Mouse (Mus musculus) common myeloid progenitor, adult 5-6 weeks (primary cell): ENCODE data around the gene Rc3h1. TPM values are rescaled to one million over a fixed set of nuclear protein-coding genes. Genes with fewer than 3 reads are reported as not detected.
"Not testable (repeated sequence)": the region's sequence is repeated elsewhere in the genome, so short reads cannot be mapped to it uniquely, and the experiment has no call there.

Experiments
- ATAC-seq: replicated peaks from 2 replicates; pipeline ENCODE4 v1.8.0; 2016; ENCODE audit warnings: low read depth, mild to moderate bottlenecking, moderate TSS enrichment, inconsistent platforms; ENCODE audit not compliant: poor library complexity, severe bottlenecking
- total RNA-seq: library from RNA; stranded (forward); fragments of 200-1000, 187-1606 nt; gene quantifications from 2 replicates; pipeline ENCODE4 v1.2.3, GENCODE M21; 2017

Rc3h1 gene
- total RNA-seq, 1 experiment from 2014 or later, result 34.9 TPM

DNA sequence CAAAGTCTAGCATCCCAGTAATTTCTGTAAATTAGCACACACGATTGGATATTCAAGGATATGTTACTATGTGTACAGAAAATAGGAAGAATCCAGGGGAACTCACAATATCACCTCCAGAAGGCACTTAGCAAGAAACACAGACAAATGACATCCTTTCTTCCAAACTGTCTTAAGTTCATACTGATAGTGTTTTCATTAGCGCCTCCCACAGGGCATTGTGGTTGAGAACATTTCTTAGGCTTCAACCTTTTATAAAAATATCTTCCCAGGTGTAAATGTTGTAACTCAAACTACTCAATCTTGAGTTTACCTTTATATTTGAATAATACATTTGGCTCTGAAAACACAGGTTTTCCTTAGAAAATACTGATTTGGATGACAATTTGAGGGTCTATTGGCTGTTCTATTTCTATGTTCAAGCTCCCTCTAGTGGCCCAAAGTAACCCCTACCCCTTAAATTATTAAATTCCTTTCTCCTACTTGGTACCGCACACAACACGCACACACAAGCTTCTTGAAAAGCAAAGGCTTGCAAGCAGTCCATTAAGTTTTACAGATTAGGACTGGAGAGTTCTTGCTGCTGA, 27.8 kb downstream of the Rc3h1 start:
- ATAC-seq, result peak; percentile 84

DNA sequence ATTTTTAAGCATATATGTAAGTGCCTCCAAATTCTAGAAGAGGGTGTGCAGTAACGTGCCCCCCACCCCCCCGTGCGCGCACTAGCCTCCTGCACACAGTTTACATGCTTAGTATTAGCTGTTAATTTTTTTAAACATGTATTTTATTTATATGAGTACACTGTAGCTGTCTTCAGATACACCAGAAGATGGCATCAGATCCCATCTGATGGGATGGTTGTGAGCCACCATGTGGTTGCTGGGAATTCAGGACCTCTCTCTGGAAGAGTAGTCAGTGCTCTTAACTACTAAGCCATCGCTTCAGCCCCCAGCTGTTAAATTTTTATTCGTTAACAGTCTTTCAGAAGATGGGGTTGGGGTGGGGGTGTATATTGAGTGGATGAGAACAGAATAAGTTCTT, 29.3 kb downstream of the Rc3h1 start:
- ATAC-seq, result no peak

DNA sequence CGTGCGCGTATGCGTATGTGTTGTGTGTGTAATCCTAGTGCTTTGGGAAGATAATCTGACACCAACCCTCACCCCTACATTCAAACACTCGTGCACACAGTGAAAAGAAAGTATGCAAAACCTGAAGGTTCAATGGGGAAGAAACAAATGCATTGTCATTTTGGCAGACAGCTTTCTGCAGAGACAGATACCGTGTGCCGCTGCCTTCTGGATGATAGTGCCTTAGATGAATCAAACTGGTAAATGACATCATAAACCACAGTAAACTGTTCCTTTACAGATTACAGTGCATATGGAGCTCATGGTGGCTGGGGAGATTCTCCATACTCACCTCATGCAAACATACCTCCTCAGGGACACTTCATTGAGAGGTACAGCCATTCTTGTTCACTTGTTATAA, 57.0 kb downstream of the Rc3h1 start:
- peak; percentile 72 for ATAC-seq

DNA sequence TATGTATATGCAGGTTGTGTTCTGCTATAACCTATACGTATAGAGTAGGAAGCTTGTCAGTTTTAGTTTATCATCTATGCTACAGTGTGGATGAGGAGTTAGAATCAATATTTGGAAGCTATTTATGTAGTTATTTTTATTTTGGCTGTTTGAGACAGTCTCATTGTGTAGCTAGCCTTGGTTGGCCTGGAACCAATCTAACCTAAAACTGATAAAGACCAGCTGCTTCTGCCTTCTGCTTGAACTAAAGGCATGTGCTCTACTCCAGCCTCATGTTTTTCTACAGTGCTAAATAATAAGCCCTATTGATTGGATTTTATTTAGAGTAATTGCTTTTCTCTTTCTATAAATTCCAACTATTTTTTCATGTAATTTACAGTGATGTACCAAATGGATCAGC, 61.0 kb downstream of the Rc3h1 start:
- no peak for ATAC-seq

DNA sequence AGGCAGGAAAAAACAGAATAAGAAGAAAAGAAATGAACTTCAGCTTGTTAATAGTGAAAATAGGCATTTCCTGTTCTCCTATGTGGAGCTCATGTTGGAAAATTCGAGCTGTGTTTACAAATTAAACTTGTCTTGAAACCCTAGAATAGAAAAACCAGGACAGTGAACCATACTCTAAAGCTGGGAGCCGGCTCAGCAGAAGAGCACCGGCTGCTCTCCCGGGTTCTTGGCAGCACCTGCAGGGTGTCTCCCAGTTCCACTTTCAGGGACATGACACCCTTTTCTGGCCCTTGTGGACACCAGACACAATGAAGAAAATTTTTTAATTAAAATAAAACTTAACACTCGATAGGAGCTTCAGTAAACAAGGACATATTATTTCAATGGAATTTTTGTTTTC, 62.4 kb downstream of the Rc3h1 start:
- no peak for ATAC-seq

DNA sequence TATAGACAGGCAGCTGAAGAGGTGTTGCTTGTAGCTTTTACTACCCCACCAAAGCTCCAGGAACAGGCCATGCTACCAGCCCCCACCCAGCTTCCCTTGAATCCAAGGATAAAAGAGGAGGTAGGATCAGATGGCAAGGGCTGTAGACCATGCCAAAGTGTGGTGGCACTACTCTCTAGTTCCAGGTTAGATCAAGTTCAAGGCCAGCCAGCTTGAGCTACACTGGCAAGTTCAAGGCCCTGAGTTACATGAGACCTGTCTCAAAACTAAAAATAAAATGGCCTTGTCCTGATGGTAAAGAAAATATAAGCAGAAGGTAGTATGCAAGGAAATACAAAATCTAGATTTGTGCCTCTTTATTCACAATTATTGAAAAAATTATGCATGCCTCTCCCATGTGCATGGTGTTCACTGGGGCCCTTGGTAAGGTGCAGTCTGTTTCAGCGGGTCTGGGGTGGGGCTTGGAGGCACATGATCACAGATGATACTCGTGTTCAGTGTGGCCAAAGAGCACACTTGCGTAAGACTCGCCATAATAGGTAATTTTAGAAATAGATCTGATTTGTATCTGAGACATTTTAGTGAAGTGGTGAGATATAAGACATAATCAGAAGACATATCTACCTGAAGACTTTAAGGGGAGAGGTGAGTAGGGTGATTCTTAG, 72.0 kb downstream of the Rc3h1 start, which contains the start of gene Serpinc1:
Serpinc1 (plus strand) TSS at position 515 of the 665 bp plus-strand sequence.
- ATAC-seq, result no peak

DNA sequence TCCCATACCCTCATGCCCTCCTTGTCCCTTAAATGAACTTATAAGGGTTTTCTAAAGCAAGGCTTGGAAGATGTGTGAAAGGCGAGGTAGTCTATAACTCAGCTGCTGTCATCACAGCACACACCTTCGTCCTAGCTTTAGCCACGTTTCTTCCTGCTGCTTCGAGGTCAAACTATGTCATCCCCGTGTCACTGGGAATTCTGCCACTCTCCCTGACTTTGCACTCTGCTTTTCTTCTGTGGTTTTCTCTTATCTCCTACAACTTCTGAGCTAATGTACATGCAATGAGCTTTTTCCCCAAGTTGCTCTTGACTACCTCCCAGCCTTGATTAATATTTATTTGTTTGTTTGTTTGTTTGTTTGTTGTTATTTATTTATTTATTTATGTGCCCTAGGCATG, 73.8 kb downstream of the Rc3h1 start:
- ATAC-seq, result 0 out of 2 replicates have a peak, but pooled peaks have one; percentile 15

DNA sequence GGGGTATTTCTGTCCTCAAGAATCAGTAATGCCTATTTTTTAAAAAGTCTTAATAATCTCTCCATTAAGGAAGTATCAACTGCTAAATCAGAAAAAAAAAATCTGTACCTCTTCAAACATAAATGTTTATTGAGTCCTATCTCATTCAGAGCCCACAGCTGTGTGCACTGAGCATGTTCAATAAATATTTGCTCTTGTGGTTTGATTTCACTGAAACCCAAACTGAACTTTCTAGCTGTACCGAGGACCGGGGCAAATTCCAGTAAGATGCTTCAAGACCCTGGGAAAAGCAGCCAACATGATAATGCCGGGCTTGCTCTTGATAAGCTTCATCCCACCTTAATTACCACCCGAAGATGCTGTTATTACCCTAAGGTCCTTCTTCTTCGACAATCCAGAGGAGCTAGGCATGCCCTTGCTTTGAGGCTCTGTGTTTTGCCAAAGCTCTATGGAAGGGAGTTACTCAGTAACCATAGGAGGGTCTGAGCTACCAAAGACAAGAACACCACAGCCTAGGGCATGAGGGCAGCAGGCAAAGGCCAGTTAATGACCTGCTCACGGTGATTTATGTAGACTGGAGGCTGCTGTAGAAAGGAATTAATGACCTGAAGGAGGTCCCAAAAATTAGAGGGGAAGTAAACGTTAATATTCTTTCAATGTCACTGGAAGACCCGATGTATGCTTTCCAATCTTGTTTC, 74.5 kb downstream of the Rc3h1 start:
- no peak for ATAC-seq

DNA sequence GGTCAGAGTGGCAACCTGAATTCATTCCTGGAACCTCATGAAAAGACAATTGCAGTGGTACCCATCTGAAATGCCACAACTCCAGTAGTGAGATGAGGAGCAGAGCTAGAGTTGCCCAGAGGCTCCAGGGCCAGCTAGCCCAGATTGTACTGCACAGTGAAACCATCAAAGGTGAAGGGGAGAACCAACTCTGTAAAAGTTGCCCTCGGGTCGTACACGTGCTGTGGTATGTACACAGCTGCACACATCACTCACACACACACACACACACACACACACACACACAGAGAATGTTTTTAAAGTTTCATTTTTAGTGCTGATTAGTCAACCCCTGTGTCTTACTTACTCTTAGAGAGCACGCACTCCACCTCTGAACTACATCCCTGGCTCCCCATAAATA, 75.1 kb downstream of the Rc3h1 start:
- ATAC-seq, result no peak

DNA sequence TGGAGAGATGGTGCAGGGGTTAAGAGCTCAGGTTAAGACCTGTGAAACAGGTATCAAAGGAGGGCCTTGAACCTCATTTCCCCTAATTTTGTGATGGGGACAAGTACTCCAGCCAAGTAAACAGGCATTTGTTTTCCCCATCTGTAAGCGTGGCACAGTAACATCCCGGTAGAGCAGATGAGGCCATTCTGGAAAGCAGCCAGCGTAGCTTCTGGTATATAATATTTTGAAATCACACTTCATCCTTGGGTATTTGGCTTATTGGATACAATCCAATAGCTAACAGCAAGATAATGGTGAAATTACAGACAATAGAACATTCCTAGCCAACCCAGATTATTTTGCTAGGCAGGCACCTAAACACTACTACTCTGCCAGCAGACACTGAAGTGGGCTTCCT, 76.7 kb downstream of the Rc3h1 start:
- ATAC-seq, result no peak

DNA sequence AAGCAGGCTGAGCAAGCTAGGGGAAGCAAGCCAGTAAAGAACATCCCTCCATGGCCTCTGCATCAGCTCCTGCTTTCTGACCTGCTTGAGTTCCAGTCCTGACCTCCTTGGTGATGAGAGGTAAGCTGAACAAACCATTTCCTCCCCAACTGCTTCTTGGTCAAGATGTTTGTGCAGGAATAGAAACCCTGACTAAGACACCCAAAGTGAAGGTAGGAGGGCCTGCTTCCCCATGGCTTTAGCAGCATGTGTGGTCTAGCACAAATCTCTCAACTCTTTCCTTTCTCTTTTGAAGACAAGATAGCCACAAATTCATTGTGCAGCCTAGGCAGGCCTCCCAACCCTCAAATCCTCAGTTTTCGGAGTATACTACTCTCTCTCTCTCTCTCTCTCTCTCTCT, 78.5 kb downstream of the Rc3h1 start:
- not testable (repeated sequence) for ATAC-seq

DNA sequence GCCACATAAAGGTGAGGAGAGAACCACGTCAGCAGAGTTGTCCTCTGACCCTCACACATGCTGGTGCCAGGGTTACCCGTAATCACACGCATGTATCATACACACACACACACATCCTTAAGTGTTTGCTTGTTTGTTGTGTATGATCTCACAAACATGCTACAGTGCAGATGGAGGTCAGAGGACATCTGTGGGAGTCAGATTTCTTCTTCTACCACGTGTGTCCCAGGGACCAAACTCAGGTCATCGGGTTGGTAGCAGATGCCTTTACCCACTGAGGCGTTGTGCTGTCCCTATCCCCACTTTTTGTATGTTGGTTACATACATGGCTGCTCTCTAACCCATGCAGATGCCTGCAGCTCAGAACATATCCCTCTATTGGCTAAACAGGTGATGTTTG, 79.3 kb downstream of the Rc3h1 start:
- ATAC-seq, result no peak

DNA sequence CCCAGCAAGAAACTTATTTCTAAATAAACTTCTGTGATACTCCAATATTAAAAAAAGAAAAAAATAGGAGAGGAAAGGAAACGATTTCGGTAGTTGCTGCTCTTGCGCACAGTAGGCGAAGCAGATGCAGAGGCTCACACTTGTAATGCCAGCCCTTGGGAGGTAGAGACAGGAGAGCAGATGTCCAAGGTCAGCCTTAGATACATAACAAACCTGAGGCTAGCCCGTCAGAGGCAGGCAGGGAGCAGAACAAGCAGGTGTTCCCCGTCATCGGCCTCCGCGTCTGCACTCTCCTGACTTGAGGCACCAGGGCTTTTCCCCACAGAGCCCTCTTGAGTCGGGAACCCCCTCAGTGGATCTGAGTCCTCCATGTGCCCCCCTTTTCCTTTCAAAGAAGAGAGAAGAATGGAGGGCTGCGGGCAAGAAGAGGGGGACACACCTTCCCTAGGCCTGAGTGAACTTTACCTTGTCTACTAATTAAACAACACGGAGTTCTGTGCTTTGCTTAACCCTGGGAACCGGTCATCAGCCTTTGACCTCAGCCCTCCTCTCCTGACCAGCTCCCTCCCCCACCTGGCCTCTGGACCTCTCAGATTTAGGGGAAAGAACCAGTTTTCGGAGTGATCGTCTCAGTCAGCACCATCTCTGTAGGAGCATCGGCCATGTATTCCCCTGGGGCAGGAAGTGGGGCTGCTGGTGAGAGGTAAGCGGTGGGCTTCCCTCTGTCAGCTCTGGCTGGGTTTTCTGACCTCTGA, 80.8 kb downstream of the Rc3h1 start:
- no peak for ATAC-seq

DNA sequence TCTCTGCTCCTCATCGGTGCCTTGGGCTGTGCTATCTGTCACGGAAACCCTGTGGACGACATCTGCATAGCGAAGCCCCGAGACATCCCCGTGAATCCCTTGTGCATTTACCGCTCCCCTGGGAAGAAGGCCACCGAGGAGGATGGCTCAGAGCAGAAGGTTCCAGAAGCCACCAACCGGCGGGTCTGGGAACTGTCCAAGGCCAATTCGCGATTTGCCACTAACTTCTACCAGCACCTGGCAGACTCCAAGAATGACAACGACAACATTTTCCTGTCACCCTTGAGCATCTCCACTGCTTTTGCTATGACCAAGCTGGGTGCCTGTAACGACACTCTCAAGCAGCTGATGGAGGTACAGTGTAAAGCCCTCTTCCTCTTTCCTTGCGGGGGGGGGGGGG, 83.2 kb downstream of the Rc3h1 start:
- ATAC-seq, result no peak

DNA sequence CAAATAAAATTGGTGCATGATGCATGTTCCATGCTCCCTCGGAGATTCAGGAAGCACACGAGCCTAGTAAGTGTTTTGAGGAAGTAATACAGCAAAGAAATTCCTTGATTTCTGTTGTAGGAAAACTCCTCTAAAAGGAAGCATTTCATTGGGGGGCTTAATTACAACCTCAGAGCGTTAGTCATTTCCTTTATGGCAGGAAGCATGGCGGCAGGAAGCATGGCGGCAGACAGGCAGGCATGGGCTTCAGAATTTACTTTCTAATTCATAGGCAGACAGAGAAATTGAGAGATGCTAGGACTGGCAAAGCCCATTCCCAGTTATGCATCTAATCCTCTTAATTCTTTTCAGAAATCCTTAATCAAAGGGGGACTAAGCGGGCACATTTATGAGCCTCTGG, 87.6 kb downstream of the Rc3h1 start:
- ATAC-seq, result no peak

DNA sequence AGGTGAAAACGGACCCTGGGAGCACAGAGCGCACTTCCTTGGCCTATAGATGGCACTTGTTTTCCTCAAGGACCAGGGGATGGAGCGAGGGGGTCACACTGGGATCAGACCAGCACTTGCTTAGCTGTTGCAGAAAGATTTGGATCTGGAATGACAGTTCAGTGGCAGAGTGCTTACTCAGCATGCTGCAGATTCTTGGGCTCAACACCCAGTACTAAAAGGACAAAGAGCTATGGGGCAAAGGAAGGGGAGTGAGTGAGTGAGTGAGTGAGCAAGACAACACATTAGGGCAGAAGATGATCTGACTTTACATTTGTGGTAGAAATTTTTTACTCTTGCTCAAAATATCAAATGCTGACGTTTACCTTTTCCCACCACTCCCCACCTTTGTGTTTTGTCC, 98.7 kb downstream of the Rc3h1 start:
- no peak for ATAC-seq

DNA sequence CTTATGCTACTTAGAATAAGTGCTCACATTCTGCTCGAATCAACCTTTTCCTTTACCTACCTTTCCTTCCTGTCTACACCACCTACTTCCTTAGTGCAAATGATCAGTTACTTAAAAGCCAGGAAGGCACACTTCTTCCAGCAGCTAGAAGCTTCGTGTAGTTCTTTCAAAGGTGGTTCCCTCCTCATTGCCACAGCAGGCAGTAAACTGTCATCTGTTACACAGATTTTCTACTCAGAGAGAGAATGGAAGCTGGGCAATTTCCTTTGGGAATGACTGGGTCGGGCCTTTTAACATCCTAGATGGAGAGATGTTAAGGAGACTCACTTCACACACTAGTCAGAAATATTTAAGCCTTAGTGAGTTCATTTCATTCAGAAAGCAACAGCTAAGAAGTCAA, 99.3 kb downstream of the Rc3h1 start:
- ATAC-seq, result no peak

DNA sequence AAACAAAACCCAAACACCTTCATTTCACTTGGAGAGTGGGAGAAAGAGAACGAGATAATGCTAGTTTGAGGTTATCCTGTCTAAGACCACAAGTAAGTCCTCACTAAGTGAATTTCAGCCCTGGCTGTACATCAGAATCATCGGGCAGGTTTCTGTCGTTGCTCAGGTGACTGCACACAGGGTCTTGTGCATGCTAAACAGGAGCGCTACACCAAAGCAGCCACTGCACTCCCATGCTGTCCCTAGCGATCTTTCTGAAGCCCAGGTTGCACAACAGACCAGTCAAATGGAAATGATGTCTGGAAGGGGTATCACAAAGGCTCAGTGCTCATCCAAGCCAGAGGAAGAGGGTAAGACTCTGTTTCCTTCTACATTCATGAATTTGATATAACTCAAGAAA, 100.3 kb downstream of the Rc3h1 start:
- no peak for ATAC-seq

DNA sequence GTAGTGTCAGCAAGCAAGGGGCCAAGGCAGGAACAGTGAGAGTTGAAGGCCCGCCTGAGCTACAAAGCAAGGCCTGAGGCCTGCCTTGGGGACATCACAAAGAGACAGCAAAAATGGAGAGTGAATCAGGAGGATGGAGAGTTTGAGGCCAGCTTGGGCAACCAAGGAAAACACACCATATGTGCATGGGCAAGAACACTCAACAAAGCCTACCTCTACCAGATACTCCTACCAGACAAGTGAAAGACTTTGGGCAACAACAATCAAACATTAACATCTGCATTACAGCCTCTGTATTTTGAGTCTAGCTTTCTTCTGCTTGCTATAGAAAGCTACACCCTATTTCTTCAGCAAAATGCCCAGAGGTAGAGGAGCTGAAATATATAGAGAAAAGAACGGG, 101.8 kb downstream of the Rc3h1 start:
- ATAC-seq, result no peak

DNA sequence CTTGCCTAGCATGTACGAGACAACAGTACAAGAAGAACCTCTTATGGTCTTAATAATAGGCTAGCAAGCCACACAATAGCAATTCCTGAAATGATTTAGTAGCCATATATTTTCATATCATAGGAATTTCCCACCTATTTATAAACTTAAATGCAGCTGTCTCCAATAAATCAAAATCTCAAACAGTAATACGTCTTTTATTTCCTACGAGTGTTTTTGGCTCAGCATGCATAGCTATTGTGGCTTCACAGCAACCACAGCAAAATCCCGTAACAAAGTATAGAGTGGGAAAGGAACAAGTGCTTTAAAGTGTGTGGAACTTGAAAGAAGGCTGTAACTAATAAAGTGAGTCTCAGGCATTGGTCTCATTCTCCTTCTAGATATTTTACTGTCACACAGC, 104.2 kb downstream of the Rc3h1 start:
- ATAC-seq, result no peak

DNA sequence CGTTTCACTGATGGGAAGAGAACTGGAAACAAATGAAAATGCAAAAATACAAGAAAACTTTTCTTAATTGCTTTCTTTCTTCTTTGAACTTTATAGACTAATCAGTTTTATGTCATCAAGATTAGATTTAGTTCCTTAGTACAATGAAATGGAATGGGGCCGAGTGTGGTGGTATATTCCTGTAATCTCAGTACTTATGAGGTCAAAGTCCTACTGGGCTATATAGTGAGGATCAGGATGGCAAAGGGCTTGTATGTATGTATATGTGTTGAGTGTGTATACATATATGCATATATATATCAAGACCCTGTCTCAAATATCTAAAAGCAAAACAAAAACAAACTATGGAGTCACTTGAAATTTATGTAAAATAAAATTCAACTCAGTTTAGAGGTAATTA, 110.2 kb downstream of the Rc3h1 start:
- no peak for ATAC-seq
